Mouse (Mus musculus): Measurements from ENCODE around the gene Fgf16. TPM values are rescaled to one million over a fixed set of nuclear protein-coding genes. Genes with fewer than 3 reads are reported as not detected.

Fgf16 gene
- polyA plus RNA-seq (2015; fragmentation: Nextera tagmentation; extraction: Ambion mirVana): 1.2 and 1.4 TPM in 2 replicates

DNA sequence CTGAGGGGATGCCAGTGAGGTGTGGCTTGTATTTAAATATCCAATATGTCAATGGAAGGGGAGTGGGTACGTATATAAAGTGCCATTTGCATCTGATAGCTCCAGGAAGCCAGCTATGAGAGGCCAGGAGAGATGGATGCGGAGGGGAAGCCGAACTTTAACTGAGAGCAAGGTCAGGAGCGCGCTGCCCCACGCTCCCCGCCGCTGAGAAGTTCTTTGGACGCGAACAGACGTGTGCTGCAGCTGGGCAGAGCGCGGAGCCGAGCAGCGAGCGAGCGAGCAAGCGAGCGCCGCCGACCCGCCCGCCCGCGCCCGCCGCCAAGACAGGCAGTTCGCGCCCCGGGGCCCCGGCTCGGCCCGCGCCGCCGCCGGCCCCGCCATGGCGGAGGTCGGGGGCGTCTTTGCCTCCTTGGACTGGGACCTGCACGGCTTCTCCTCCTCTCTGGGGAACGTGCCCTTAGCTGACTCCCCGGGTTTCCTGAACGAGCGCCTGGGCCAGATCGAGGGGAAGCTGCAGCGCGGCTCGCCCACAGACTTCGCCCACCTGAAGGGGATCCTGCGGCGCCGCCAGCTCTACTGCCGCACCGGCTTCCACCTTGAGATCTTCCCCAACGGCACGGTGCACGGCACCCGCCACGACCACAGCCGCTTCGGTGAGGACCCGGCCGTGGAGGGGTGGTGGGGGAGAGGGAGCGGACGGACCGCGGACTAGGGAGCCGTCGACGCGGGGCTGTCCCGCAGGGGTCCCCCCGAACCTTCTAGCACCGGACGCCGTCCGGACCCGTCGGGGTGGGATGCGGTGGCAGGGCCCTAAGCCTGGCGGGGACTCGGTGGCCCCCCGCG, at the start of gene Fgf16:
Fgf16 (plus strand) TSS at position 118 of the 843 bp plus-strand sequence.
- peak within 1 kb of the TSS; percentile 12; the same call in 1 of the 2 replicates for H3K9ac ChIP-seq
- WGBS: 15% methylated on average over 57 of the region's 86 CpGs
- H3K27me3 ChIP-seq: peaks cover 40% of the 10 kb centered on the region
- peaks cover 11% of the 10 kb centered on the region for H3K4me1 ChIP-seq
- no peaks in the 10 kb centered on the region for H3K9me3 ChIP-seq (replicated peaks)
- H3K4me2 ChIP-seq (replicated peaks): peak within 1 kb of the TSS; percentile 61
- H3K27ac ChIP-seq (replicated peaks): no peak within 1 kb of the TSS
- no peaks in the 10 kb centered on the region for H3K36me3 ChIP-seq
- ATAC-seq (ENCODE audit: insufficient number of reproducible peaks, low FRiP score, low TSS enrichment, low read depth): no peak
- peak within 1 kb of the TSS; percentile 45 for H3K4me3 ChIP-seq (replicated peaks)

DNA sequence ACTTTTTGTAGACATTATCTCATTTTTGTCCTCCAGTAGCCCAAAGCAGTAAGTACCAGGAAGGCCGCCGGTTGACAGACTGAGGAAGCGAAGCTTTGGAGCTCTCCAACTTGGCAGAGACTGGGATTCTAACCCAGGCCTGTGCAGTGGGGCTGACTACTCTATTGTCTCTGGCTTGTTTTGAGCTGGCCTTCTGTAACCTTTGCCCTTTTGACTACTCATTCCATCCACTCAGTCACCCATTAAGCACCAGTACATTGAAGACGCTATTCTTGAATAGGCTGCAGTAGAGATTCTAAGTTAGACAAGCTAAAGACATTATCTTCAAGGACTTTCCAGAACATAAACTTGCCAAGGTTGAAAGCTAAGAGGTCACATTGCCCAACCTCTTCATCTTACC, 49.3 kb upstream of the Fgf16 start:
- Histone ChIP-seq H3K4me1 (no peaks in the 10 kb centered on the region), H3K4me3 (replicated peaks) (no peak overlapping the region), H3K4me2 (replicated peaks) (no peak overlapping the region), H3K27ac (replicated peaks) (no peak overlapping the region), H3K27me3 (no peaks in the 10 kb centered on the region), H3K36me3 (no peaks in the 10 kb centered on the region), H3K9ac (no peak overlapping the region), H3K9me3 (replicated peaks) (no peaks in the 10 kb centered on the region)
- ATAC-seq (ENCODE audit: insufficient number of reproducible peaks, low FRiP score, low TSS enrichment, low read depth): no peak
- 87% methylated on average over 4 of the region's 4 CpGs for WGBS

DNA sequence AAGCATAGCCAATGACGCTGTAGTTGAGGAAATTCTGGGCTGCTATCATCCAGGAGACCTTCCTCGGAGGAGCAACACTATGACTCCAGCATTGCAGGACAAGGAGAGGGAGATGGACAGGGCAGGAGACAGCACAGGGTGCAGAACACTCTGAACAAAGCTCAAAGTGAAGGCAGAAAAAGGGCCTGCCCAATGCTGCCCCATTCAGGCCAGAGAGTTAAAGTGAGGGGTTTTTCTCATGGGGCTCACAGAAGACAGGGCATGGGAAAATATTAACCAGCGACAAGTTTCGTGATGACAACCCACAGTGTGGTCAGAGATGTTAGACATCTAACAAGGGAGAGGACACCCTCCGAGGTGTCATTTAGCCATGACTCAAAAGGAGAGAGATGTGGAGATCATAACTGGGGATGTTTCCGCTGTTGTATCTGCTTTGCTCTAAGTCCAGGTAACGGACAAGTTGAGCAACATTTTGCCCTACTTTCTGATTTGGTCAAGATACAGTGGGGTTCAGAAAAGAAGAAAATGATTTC, 48.2 kb upstream of the Fgf16 start:
- Histone ChIP-seq H3K27me3 (no peaks in the 10 kb centered on the region), H3K4me2 (replicated peaks) (no peak overlapping the region), H3K36me3 (no peaks in the 10 kb centered on the region), H3K27ac (replicated peaks) (no peak overlapping the region), H3K4me3 (replicated peaks) (no peak overlapping the region), H3K9me3 (replicated peaks) (no peaks in the 10 kb centered on the region), H3K9ac (no peak overlapping the region), H3K4me1 (no peaks in the 10 kb centered on the region)
- ATAC-seq (ENCODE audit: insufficient number of reproducible peaks, low FRiP score, low TSS enrichment, low read depth): no peak
- 94% methylated on average over 7 of the region's 7 CpGs for WGBS

DNA sequence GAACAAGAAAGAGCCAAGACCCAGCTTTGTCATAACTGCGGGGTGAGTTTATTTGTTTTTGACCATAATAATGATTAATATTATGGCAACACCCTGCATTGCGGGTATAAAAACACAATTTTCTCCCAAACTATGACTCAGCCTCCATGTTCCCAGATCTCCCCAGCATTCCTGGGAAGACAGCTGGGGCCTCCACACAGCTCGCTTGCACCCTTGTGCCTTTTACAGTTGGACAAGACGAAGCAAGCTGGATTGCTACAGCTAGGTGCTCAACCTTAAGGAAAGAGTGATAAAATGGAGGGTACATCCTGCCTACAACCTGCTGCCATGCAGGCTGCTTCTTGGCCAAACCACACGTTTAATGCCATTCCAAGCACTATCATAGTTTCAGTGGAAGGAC, 45.7 kb upstream of the Fgf16 start:
- Histone ChIP-seq H3K9ac (no peak overlapping the region), H3K27ac (replicated peaks) (no peak overlapping the region), H3K4me3 (replicated peaks) (no peak overlapping the region), H3K4me2 (replicated peaks) (no peak overlapping the region), H3K9me3 (replicated peaks) (no peaks in the 10 kb centered on the region), H3K4me1 (no peaks in the 10 kb centered on the region), H3K27me3 (no peaks in the 10 kb centered on the region), H3K36me3 (no peaks in the 10 kb centered on the region)
- WGBS: 77% methylated on average over 5 of the region's 5 CpGs
- ATAC-seq (ENCODE audit: insufficient number of reproducible peaks, low FRiP score, low TSS enrichment, low read depth): no peak

DNA sequence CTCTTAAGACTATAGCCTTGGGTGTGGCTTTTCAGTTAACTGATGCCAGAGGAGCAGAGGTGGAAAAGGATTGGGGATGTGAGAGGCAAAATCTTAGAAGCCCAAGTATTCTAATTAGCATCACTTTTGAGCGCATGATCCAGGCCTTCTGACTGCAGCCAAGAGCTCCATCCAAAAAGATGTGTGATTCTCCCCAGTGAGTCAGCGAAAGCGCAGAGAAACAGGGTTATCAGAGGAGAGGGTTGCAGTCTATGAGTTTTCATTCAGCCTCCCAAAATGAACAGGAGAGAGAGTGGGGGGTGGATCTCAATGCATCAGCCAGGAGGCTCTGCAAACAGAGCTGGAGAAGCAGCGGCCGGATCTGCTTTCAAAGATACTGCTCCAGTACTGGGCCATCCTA, 45.1 kb upstream of the Fgf16 start:
- Histone ChIP-seq H3K36me3 (no peaks in the 10 kb centered on the region), H3K27ac (replicated peaks) (no peak overlapping the region), H3K9me3 (replicated peaks) (no peaks in the 10 kb centered on the region), H3K4me1 (no peaks in the 10 kb centered on the region), H3K4me3 (replicated peaks) (no peak overlapping the region), H3K27me3 (no peaks in the 10 kb centered on the region), H3K9ac (no peak overlapping the region), H3K4me2 (replicated peaks) (no peak overlapping the region)
- WGBS: 84% methylated on average over 5 of the region's 5 CpGs
- ATAC-seq (ENCODE audit: insufficient number of reproducible peaks, low FRiP score, low TSS enrichment, low read depth): no peak

DNA sequence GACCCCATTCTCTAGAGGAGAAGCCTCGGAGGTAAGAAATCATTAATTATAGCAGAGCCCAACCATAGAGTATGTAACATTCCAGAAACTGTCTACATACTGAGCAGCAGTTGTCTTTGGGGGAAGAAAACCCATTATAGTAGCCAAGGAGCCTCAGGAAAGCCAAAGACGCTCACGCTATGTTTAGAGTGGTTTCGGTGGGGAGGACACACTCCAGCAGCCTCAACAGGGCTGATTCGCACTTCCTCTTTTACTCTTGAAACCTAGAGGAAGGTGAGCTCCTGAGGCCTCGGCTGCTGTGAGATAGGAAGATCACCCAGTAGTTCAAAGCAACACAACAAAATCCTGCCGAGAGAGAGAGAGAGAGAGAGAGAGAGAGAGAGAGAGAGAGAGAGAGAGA, 39.9 kb upstream of the Fgf16 start:
- Histone ChIP-seq H3K4me1 (no peaks in the 10 kb centered on the region), H3K36me3 (no peaks in the 10 kb centered on the region), H3K27ac (replicated peaks) (no peak overlapping the region), H3K9ac (no peak overlapping the region), H3K9me3 (replicated peaks) (no peaks in the 10 kb centered on the region), H3K27me3 (no peaks in the 10 kb centered on the region), H3K4me3 (replicated peaks) (no peak overlapping the region), H3K4me2 (replicated peaks) (no peak overlapping the region)
- ATAC-seq (ENCODE audit: insufficient number of reproducible peaks, low FRiP score, low TSS enrichment, low read depth): no peak
- WGBS: 71% methylated on average over 6 of the region's 7 CpGs

GRCm38 (mm10) chrX:105762847-105763527, 1.1 kb upstream of the Fgf16 start:
- no peaks in the 10 kb centered on the region for H3K36me3 ChIP-seq
- peak; percentile 27; the same call in 1 of the 2 replicates for ATAC-seq (ENCODE audit: insufficient number of reproducible peaks, low FRiP score, low TSS enrichment, low read depth)
- H3K4me3 ChIP-seq (replicated peaks): peak overlapping the region; percentile 45
- WGBS: 18% methylated on average over 23 of the region's 23 CpGs
- H3K27me3 ChIP-seq: peaks cover 40% of the 10 kb centered on the region
- peaks cover 11% of the 10 kb centered on the region for H3K4me1 ChIP-seq
- no peak overlapping the region for H3K27ac ChIP-seq (replicated peaks)
- H3K9ac ChIP-seq: no peak overlapping the region
- peak overlapping the region; percentile 61 for H3K4me2 ChIP-seq (replicated peaks)
- H3K9me3 ChIP-seq (replicated peaks): no peaks in the 10 kb centered on the region

GRCm38 (mm10) chrX:105763612-105764011, 467 bp upstream of the Fgf16 start:
- Histone ChIP-seq H3K4me3 (replicated peaks) (peak overlapping the region; percentile 45), H3K4me1 (peaks cover 11% of the 10 kb centered on the region), H3K9me3 (replicated peaks) (no peaks in the 10 kb centered on the region), H3K27ac (replicated peaks) (no peak overlapping the region), H3K36me3 (no peaks in the 10 kb centered on the region), H3K9ac (no peak overlapping the region), H3K4me2 (replicated peaks) (peak overlapping the region; percentile 61), H3K27me3 (peaks cover 40% of the 10 kb centered on the region)
- no peak; the same call in 1 of the 2 replicates for ATAC-seq (ENCODE audit: insufficient number of reproducible peaks, low FRiP score, low TSS enrichment, low read depth)
- WGBS: 12% methylated on average over 20 of the region's 20 CpGs

DNA sequence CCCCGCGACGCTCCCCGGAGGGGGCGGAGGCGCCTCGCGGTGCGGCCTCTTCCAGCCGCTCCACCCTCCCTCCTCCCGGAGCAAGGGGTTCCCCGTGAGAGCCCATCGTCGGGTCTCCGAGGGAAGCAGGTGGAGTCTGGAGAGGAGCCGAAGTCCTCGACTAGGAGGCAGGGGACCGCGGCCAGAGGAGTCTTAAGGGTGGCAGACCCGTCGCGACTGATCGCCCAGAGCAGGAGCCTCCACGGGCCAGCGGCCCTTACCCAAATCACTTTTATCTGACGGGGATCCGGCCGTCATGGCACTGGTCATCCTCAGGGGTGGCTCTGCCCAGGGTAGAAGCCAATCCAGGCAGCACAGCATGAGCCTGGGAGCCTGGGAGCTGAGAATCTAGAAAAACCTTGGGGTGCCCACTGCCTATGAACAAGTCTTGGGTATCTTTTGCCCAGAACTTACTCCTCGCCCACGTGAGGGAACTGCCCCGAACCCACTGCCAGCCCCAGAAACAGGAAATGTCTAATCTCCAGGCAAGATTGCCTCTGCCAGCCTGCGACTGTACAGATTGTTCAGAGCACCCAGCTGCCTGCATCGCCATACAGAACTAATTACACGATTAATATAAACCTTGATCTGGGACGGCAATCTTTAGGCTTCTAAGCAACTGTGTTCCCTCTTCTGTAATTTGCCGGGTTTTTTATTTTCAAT, 1.1 kb downstream of the Fgf16 start:
- H3K27ac ChIP-seq (replicated peaks): no peak overlapping the region
- H3K36me3 ChIP-seq: no peaks in the 10 kb centered on the region
- peak overlapping the region; percentile 45 for H3K4me3 ChIP-seq (replicated peaks)
- peak overlapping the region; percentile 61 for H3K4me2 ChIP-seq (replicated peaks)
- no peak; the same call in 1 of the 2 replicates for ATAC-seq (ENCODE audit: insufficient number of reproducible peaks, low FRiP score, low TSS enrichment, low read depth)
- peaks cover 11% of the 10 kb centered on the region for H3K4me1 ChIP-seq
- peaks cover 40% of the 10 kb centered on the region for H3K27me3 ChIP-seq
- WGBS: 17% methylated on average over 36 of the region's 36 CpGs
- H3K9ac ChIP-seq: peak overlapping the region; percentile 12; the same call in 1 of the 2 replicates
- no peaks in the 10 kb centered on the region for H3K9me3 ChIP-seq (replicated peaks)

DNA sequence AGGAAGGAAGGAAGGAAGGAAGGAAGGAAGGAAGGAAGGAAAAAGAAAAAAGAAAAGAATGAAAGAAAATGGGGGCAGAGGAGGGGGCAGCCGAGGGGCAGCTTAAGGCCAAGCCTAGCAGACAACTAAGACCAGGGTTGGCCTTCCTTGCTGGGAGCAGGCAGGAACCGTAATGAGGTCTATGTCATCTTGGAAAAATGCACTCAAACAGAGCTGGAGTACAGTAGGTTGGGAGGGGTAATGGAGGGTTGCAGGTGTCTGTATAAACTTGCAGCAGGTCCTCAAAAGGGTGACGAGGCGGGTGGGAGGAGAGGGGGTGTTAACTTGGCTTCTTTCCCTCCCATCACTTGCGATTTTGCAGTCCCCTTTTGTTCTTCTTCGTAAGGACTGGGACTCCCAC, 1.9 kb downstream of the Fgf16 start:
- Histone ChIP-seq H3K4me1 (peaks cover 11% of the 10 kb centered on the region), H3K4me2 (replicated peaks) (no peak overlapping the region), H3K36me3 (no peaks in the 10 kb centered on the region), H3K27me3 (peaks cover 40% of the 10 kb centered on the region), H3K9ac (no peak overlapping the region), H3K27ac (replicated peaks) (no peak overlapping the region), H3K4me3 (replicated peaks) (no peak overlapping the region), H3K9me3 (replicated peaks) (no peaks in the 10 kb centered on the region)
- 28% methylated on average over 6 of the region's 6 CpGs for WGBS
- ATAC-seq (ENCODE audit: insufficient number of reproducible peaks, low FRiP score, low TSS enrichment, low read depth): 0 out of 2 replicates have a peak, but pooled peaks have one; percentile 23
